Mouse (Mus musculus) cerebellum, adult 9-10 months (tissue): ENCODE data around the gene Dysf.

Source experiments
- DNase-seq: peaks from one replicate; pipeline ENCODE4 v3.0.0; 2022

Gene Dysf

GRCm38 (mm10) chr6:84053874-84054530 is 45.6 kb downstream of the Dysf start:
- no peak for DNase-seq

- no peak for DNase-seq
Measured at GRCm38 (mm10) chr6:84055619-84056018, 47.2 kb downstream of the Dysf start.

GRCm38 (mm10) chr6:84057216-84057615 is 48.8 kb downstream of the Dysf start:
- no peak for DNase-seq

GRCm38 (mm10) chr6:84058671-84059141 is 50.3 kb downstream of the Dysf start:
- DNase-seq = no peak

GRCm38 (mm10) chr6:84059771-84060414 is 51.5 kb downstream of the Dysf start:
- DNase-seq = no peak

GRCm38 (mm10) chr6:84061328-84061727 is 52.9 kb downstream of the Dysf start:
- peak; percentile 48 for DNase-seq

GRCm38 (mm10) chr6:84062541-84062940 is 54.2 kb downstream of the Dysf start:
- no peak for DNase-seq

GRCm38 (mm10) chr6:84068236-84068635 is 59.8 kb downstream of the Dysf start:
- no peak for DNase-seq

GRCm38 (mm10) chr6:84070251-84070650 is 61.9 kb downstream of the Dysf start:
- no peak for DNase-seq

- no peak for DNase-seq
Measured at GRCm38 (mm10) chr6:84072574-84072973, 64.2 kb downstream of the Dysf start.

- DNase-seq = no peak
Measured at GRCm38 (mm10) chr6:84078172-84078571, 69.8 kb downstream of the Dysf start.

GRCm38 (mm10) chr6:84080631-84081030 is 72.2 kb downstream of the Dysf start:
- no peak for DNase-seq

GRCm38 (mm10) chr6:84084757-84085156 is 76.4 kb downstream of the Dysf start:
- DNase-seq = no peak

GRCm38 (mm10) chr6:84093473-84093872 is 85.1 kb downstream of the Dysf start:
- peak; percentile 42 for DNase-seq

GRCm38 (mm10) chr6:84094536-84094935 is 86.1 kb downstream of the Dysf start:
- no peak for DNase-seq

GRCm38 (mm10) chr6:84094998-84095397 is 86.6 kb downstream of the Dysf start:
- DNase-seq = peak; percentile 66

- peak; percentile 83 for DNase-seq
Measured at GRCm38 (mm10) chr6:84095882-84096281, 87.5 kb downstream of the Dysf start.

- no peak for DNase-seq
Measured at GRCm38 (mm10) chr6:84102002-84102401, 93.6 kb downstream of the Dysf start.

- no peak for DNase-seq
Measured at GRCm38 (mm10) chr6:84105148-84106022, 97.0 kb downstream of the Dysf start.

- DNase-seq = no peak
Measured at GRCm38 (mm10) chr6:84106082-84106481, 97.7 kb downstream of the Dysf start.

GRCm38 (mm10) chr6:84110377-84110776 is 102.0 kb downstream of the Dysf start:
- DNase-seq = no peak

GRCm38 (mm10) chr6:84111106-84111505 is 102.7 kb downstream of the Dysf start:
- DNase-seq = no peak

- no peak for DNase-seq
Measured at GRCm38 (mm10) chr6:84119731-84120530, 111.5 kb downstream of the Dysf start.
